Mouse (Mus musculus) limb, embryonic 11.5 days (tissue): ENCODE data around the gene Prkn. TPM values are rescaled to one million over a fixed set of nuclear protein-coding genes. Genes with fewer than 3 reads are reported as not detected.

ENCODE experiments used
- ATAC-seq: fragments of 200-750 bp; cut with Nextera tagmentation; 2 replicates; pipeline ENCODE4 v1.8.0; 2017; ENCODE audit warnings: low read depth; ENCODE audit not compliant: insufficient number of reproducible peaks, low FRiP score, low TSS enrichment
- DNase-seq: peaks from one replicate; pipeline ENCODE4 v3.0.0-alpha.2; 2015; ENCODE audit warnings: low spot score
- H3K27ac ChIP-seq: fragments of 300-500 bp; sonication (generic); replicated peaks from 2 replicates; pipeline ENCODE4 v1.5.1; 2014; ENCODE audit warnings: low read depth, mild to moderate bottlenecking, low read length
- H3K27me3 ChIP-seq: fragments of 300-500 bp; sonication (generic); 2 replicates; pipeline ENCODE4 v1.6.1; 2014; ENCODE audit warnings: mild to moderate bottlenecking, low read length, mixed read lengths; ENCODE audit not compliant: control insufficient read depth, insufficient read depth
- H3K36me3 ChIP-seq: fragments of 300-500 bp; sonication (generic); 2 replicates; pipeline ENCODE4 v1.6.1; 2014; ENCODE audit warnings: mild to moderate bottlenecking, low read length, moderate library complexity, mixed read lengths; ENCODE audit not compliant: control insufficient read depth, insufficient read depth
- H3K4me1 ChIP-seq: fragments of 300-500 bp; sonication (generic); 2 replicates; pipeline ENCODE4 v1.6.1; 2014; ENCODE audit warnings: low read length, mixed read lengths; ENCODE audit not compliant: control insufficient read depth, insufficient read depth
- H3K4me2 ChIP-seq: fragments of 300-500 bp; sonication (generic); 2 replicates; pipeline ENCODE4 v1.6.1; 2014; ENCODE audit warnings: low read depth, mild to moderate bottlenecking, moderate library complexity; ENCODE audit not compliant: severe bottlenecking
- H3K4me3 ChIP-seq: fragments of 300-500 bp; sonication (generic); 2 replicates; pipeline ENCODE4 v1.5.1; 2014; ENCODE audit warnings: low read depth, low read length
- H3K9ac ChIP-seq: fragments of 300-500 bp; sonication (generic); 2 replicates; pipeline ENCODE4 v1.6.1; 2014; ENCODE audit warnings: mild to moderate bottlenecking, low read length
- H3K9me3 ChIP-seq: fragments of 300-500 bp; sonication (generic); 2 replicates; pipeline ENCODE4 v1.6.1; 2016; ENCODE audit warnings: low read length; ENCODE audit not compliant: control insufficient read depth
- WGBS: fragments of 180-500 bp; shearing (Covaris S2); extraction: QIAGEN DNeasy Blood & Tissue Kit; methylation state at CpG from one replicate; pipeline ENCODE4 v1.1.7; 2014; 5-methylcytosine and 5-hydroxymethylcytosine counted together
- polyA plus RNA-seq: library from polyadenylated mRNA; unstranded; fragments of >200 nt; fragmentation: Nextera tagmentation; extraction: Ambion mirVana; gene quantifications from 2 replicates; pipeline ENCODE4 v1.2.1, GENCODE M21; 2014

Gene Prkn
- polyA plus RNA-seq, 1 experiment from 2014 or later: 1.2 TPM

DNA sequence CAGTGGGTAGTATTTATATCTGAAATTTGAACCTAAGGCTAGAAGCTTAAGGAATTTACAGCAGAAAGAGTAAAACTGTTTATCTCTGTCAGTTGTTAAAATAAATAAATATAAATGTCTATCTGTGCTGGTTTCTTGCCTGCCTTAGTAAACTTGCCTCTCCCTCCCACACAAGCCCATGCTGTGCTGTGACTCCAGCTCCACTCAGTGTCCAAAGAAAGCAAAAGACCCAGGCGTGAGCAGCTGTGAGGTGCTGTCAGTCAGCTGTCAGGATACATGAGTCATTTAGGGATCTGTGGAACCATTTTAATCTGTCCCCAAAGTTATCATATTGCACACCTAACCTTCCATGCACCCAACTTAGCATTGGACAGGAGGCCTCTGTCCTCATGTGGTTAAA is 389.2 kb downstream of the Prkn start:
- Histone ChIP-seq H3K27ac (no peak overlapping the region), H3K36me3 (no peaks in the 10 kb centered on the region), H3K27me3 (no peaks in the 10 kb centered on the region), H3K4me3 (no peak overlapping the region), H3K4me1 (no peaks in the 10 kb centered on the region), H3K4me2 (no peak overlapping the region), H3K9ac (no peak overlapping the region), H3K9me3 (no peaks in the 10 kb centered on the region)
- 67% methylated on average over 1 of the region's 1 CpGs for WGBS
- DNase-seq (no peak), ATAC-seq (no peak)

- ATAC-seq (peak; percentile 17; the same call in 1 of the 2 replicates), DNase-seq (peak; percentile 45)
- H3K4me3 ChIP-seq: no peak overlapping the region
- peak overlapping the region; percentile 25; the same call in 1 of the 2 replicates for H3K4me2 ChIP-seq
- no peak overlapping the region for H3K27ac ChIP-seq
- no peaks in the 10 kb centered on the region for H3K27me3 ChIP-seq
- 31% methylated on average over 12 of the region's 12 CpGs for WGBS
- no peaks in the 10 kb centered on the region for H3K9me3 ChIP-seq
- no peaks in the 10 kb centered on the region for H3K4me1 ChIP-seq
- H3K9ac ChIP-seq: no peak overlapping the region
- H3K36me3 ChIP-seq: no peaks in the 10 kb centered on the region
Observed at GRCm38 (mm10) chr17:11230604-11231395, 390.6 kb downstream of the Prkn start.

DNA sequence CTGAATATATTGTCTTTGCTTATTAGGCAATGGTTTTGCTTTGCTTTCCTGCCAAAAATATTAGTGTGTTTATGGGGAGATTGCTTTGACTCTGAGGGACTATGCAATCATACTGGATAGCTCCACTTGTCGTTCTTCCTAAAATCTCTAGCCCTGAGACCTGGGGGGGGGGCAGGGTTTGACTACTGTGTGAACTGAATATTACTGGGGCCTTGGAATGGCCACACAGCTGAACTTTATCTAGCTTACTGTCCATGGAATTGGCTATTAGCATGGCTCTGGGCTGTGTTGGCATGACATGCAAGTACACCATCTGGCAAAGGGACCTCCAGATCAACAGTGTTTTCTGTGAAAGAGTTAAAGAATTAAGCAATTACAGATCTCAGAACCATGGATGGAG is 395.1 kb downstream of the Prkn start:
- H3K9ac ChIP-seq: no peak overlapping the region
- no peak overlapping the region for H3K4me3 ChIP-seq
- no peak overlapping the region for H3K27ac ChIP-seq
- H3K9me3 ChIP-seq: no peaks in the 10 kb centered on the region
- no peak for DNase-seq
- no peak overlapping the region for H3K4me2 ChIP-seq
- H3K36me3 ChIP-seq: no peaks in the 10 kb centered on the region
- WGBS: 69% methylated on average over 1 of the region's 1 CpGs
- no peak for ATAC-seq
- no peaks in the 10 kb centered on the region for H3K27me3 ChIP-seq
- H3K4me1 ChIP-seq: no peaks in the 10 kb centered on the region

GRCm38 (mm10) chr17:11245040-11245439 is 404.9 kb downstream of the Prkn start:
- Histone ChIP-seq H3K4me3 (no peak overlapping the region), H3K27ac (no peak overlapping the region), H3K4me2 (no peak overlapping the region), H3K36me3 (no peaks in the 10 kb centered on the region), H3K4me1 (no peaks in the 10 kb centered on the region), H3K9ac (no peak overlapping the region), H3K27me3 (no peaks in the 10 kb centered on the region), H3K9me3 (no peaks in the 10 kb centered on the region)
- 58% methylated on average over 9 of the region's 9 CpGs for WGBS
- DNase-seq (no peak), ATAC-seq (no peak)

- DNase-seq: peak; percentile 37
- no peaks in the 10 kb centered on the region for H3K27me3 ChIP-seq
- no peak overlapping the region for H3K9ac ChIP-seq
- H3K4me3 ChIP-seq: no peak overlapping the region
- no peaks in the 10 kb centered on the region for H3K9me3 ChIP-seq
- H3K4me2 ChIP-seq: no peak overlapping the region
- H3K4me1 ChIP-seq: no peaks in the 10 kb centered on the region
- H3K27ac ChIP-seq: no peak overlapping the region
- no peaks in the 10 kb centered on the region for H3K36me3 ChIP-seq
- 25% methylated on average over 6 of the region's 6 CpGs for WGBS
- ATAC-seq: no peak
Observed at GRCm38 (mm10) chr17:11249216-11249615, 409.0 kb downstream of the Prkn start.

DNA sequence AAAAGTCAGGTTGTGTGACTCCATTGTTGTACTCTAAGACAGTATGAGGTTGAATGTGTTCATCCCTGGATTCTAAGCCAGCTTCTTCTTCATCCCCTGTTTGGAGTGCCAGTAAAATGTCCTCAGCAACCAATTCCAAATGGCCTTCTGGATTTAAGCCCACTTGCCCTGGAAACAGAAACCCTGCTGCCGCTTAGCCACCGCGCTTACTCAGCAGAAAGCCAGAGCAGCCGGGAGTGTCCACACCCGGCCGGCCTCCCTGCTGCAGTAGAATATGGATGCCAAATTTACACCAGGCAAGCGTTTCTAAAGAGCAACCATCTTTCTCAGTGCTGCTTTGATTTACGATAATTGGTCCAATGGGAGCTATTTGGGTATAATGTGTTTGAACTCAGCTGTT is 420.5 kb downstream of the Prkn start:
- no peak for DNase-seq
- H3K9ac ChIP-seq: no peak overlapping the region

DNA sequence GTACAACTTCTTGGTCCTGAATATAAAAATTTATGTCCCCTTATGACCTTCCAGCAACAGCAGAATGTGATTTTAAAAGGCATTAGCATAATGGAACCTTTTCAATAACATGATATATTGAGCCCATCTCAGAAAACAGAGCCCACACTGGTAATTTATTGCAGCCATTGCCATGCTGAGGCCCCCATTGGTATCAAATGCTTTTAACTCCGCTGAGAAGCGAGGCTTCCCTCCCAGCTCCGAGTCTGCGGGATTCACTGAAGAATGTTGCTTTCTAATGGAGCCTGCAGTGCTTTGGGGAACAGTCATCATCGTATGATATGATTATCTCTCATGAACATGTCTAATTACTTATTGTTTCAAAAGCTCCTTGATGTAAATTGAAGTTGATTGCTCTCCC is 421.5 kb downstream of the Prkn start:
- 63% methylated on average over 5 of the region's 5 CpGs for WGBS
- no peak overlapping the region for H3K27ac ChIP-seq
- no peak overlapping the region for H3K9ac ChIP-seq
- H3K4me3 ChIP-seq: no peak overlapping the region
- H3K27me3 ChIP-seq: no peaks in the 10 kb centered on the region
- no peaks in the 10 kb centered on the region for H3K4me1 ChIP-seq
- H3K4me2 ChIP-seq: no peak overlapping the region
- DNase-seq (no peak), ATAC-seq (no peak)
- H3K9me3 ChIP-seq: no peaks in the 10 kb centered on the region
- no peaks in the 10 kb centered on the region for H3K36me3 ChIP-seq

More for the DNA sequence above, 420.5 kb downstream of the Prkn start:
- no peak overlapping the region for H3K27ac ChIP-seq
- H3K4me1 ChIP-seq: no peaks in the 10 kb centered on the region
- no peak overlapping the region for H3K4me2 ChIP-seq
- 69% methylated on average over 8 of the region's 8 CpGs for WGBS
- H3K4me3 ChIP-seq: no peak overlapping the region
- ATAC-seq: no peak
- H3K27me3 ChIP-seq: no peaks in the 10 kb centered on the region
- no peaks in the 10 kb centered on the region for H3K9me3 ChIP-seq
- no peaks in the 10 kb centered on the region for H3K36me3 ChIP-seq

DNA sequence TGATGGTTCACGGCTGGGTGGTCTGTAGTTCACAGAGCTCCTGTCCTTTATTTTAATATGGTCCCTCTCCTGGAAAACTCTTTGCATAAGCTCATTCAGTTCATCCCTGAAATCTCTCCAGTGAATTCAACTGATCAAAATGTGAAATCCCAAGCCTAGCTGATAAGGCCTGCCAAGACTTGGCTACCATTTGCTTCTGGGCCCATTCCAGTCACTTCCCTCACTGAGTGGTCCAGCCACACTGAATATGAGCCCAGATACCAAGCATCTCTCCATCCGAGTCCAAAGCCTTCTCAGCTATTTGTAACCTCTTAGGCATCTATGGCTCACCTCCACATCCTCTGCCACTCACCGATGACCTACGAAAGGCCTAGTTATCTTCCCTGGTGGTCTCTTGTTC is 427.8 kb downstream of the Prkn start:
- 93% methylated on average over 4 of the region's 4 CpGs for WGBS
- ATAC-seq (no peak), DNase-seq (no peak)
- no peak overlapping the region for H3K9ac ChIP-seq
- no peaks in the 10 kb centered on the region for H3K36me3 ChIP-seq
- H3K27me3 ChIP-seq: no peaks in the 10 kb centered on the region
- no peak overlapping the region for H3K4me3 ChIP-seq
- no peak overlapping the region for H3K27ac ChIP-seq
- no peaks in the 10 kb centered on the region for H3K4me1 ChIP-seq
- no peaks in the 10 kb centered on the region for H3K9me3 ChIP-seq
- no peak overlapping the region for H3K4me2 ChIP-seq

DNA sequence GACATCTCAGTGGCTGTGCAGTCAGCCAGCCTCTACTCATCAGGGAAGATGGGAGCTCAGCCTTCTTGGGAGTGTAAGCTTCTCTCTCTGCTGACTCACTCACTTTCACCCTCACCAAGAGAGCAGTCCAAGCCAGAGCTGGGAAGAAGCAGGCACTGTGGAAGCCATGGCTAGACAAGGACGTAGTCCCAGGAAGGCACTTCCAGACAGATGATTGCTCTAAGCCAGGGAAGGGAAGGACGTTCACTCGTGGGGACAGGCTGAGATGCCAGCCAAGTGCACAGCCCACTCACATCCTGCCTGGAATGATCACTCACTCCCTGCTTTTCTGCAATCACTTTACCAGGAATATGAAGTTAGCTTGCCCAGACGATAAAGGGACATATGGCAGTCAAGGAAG is 430.0 kb downstream of the Prkn start:
- no peak for DNase-seq
- no peak overlapping the region for H3K27ac ChIP-seq
- H3K27me3 ChIP-seq: no peaks in the 10 kb centered on the region
- H3K4me1 ChIP-seq: no peaks in the 10 kb centered on the region
- H3K9me3 ChIP-seq: no peaks in the 10 kb centered on the region
- no peak overlapping the region for H3K4me3 ChIP-seq
- H3K9ac ChIP-seq: no peak overlapping the region
- no peaks in the 10 kb centered on the region for H3K36me3 ChIP-seq
- no peak overlapping the region for H3K4me2 ChIP-seq
- no peak for ATAC-seq
- 88% methylated on average over 4 of the region's 4 CpGs for WGBS
